2 mouse cellular contexts compared by ENCODE assay signal in the genomic region with DNA sequence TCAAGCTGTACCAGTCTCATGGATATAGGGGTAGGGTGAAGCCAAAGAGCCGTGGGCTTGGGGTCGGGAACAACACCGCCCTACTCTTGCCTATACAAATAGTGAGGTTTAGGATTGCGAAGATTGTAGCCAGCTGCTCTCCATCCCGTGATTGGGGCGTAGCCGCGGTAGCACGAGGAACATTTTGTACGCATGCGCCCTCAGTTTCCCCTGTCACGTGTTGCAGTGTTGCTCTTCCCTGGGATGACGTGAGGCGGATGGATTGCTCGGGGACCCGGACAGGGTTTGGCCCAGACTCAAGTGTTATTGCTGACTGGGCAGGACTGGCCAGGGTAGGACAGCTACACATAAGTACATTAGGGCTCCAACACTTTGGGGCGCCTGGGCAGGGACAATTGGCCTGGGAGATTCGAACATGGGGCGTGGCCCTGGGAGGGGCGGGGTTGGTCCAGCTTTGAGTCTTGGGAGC.
TF ChIP-seq lines count a peak whose summit lies in the region.

No protein-coding gene starts in this region.

TF ChIP-seq in C2C12, 6 proteins besides CTCF, POLR2A, EP300 and RAD21:
- TF ChIP-seq FOSL1 (IDR thresholded peaks at IDR 0.05; ENCODE audit: insufficient read depth, low read length, poor library complexity, severe bottlenecking) (no peak), MYOD1 (IDR thresholded peaks at IDR 0.05; ENCODE audit: control insufficient read depth, insufficient read length, low read depth) (no peak), CEBPB (IDR thresholded peaks at IDR 0.05; ENCODE audit: low read depth) (no peak), MYOG (IDR thresholded peaks at IDR 0.05; ENCODE audit: control insufficient read depth, extremely low read depth, insufficient read length) (no peak), USF1 (IDR thresholded peaks at IDR 0.05; ENCODE audit: low read depth) (peak; percentile 100), MAX (IDR thresholded peaks at IDR 0.05) (peak; percentile 82)

TF ChIP-seq in myocyte, 11 proteins besides CTCF, POLR2A, EP300 and RAD21:
- no peak for TF ChIP-seq REST (IDR thresholded peaks at IDR 0.05; ENCODE audit: insufficient read depth, insufficient read length)
- TF ChIP-seq USF1 (IDR thresholded peaks at IDR 0.05; ENCODE audit: low read depth), result peak; percentile 99
- peak; percentile 17 for TF ChIP-seq POLR2AphosphoS2 (IDR thresholded peaks at IDR 0.05; ENCODE audit: insufficient read length, low read depth)
- no peak for TF ChIP-seq E2F4 (IDR thresholded peaks at IDR 0.05; ENCODE audit: insufficient read depth)
- TF ChIP-seq TCF12 (IDR thresholded peaks at IDR 0.05; ENCODE audit: insufficient read depth, poor library complexity, severe bottlenecking), result no peak
- peak in 1 of 3 experiments; percentile 48 for TF ChIP-seq MYOD1 (IDR thresholded peaks at IDR 0.05; ENCODE audit: control insufficient read depth in 1 of 3, insufficient read length in 2 of 3, low read depth in 2 of 3)
- TF ChIP-seq CEBPB (IDR thresholded peaks at IDR 0.05; ENCODE audit: insufficient read depth, poor library complexity, severe bottlenecking), result no peak
- peak in 1 of 3 experiments; percentile 75 for TF ChIP-seq MYOG (IDR thresholded peaks at IDR 0.05; ENCODE audit: control insufficient read depth in 1 of 3, insufficient read depth in 1 of 3, insufficient read length in 2 of 3, low read depth in 2 of 3)
- no peak for TF ChIP-seq SRF (IDR thresholded peaks at IDR 0.05; ENCODE audit: control insufficient read depth, insufficient read length, low read depth)
- TF ChIP-seq MAX (IDR thresholded peaks at IDR 0.05; ENCODE audit: low read depth), result no peak
- no peak for TF ChIP-seq TCF3 (IDR thresholded peaks at IDR 0.05; ENCODE audit: insufficient read length, low read depth)
